Mouse (Mus musculus) CD4-positive helper T cell, adult 2 months (primary cell): ENCODE results near the gene Xpo6.

Source experiments
- DNase-seq: peaks from one replicate; pipeline ENCODE4 v3.0.0-alpha.2; 2012; ENCODE audit warnings: low read depth, missing footprints, low spot score

The Xpo6 gene

DNA sequence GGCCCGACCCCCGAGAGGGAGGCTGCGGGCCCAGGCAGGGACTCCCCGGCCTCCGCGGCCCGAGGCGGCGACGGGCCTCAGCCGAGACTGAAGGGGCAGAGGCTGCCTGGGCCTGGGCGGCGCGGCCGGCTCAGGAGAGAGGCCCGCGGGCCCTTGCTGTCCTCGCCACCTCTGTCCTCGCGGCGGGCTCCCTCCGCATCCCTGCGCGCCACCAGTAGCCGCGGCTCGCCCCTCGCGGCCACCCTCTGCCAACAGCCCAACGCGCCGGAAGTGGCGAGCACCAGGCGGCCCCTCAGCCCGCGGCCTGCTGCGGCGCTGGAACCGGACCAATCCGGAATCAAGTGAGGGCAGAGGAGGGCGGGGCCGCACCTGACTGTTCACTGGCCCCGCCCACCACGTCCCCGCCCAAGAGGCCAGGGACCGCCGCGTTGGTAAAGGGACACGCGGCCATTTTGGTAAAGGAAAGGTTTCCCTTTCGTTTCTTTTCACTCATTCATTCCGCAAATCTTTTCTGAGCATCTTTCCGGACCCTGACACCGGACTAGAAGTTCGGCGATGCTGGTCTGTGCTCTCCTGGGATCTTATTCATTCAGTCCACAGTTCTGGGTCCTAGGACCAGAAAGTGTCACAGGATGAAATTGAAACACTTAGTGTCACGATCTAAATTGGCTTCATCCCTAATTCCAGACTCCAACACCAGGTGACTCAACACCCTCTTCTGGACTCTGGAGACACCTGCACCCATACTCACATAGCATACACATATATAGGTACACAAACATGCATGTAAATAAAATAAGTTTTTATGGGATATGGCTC lies at the start of gene Xpo6:
TSS of gene Xpo6 (minus strand) at position 324 of the 819 bp plus-strand sequence.
- DNase-seq, result peak; percentile 98

DNA sequence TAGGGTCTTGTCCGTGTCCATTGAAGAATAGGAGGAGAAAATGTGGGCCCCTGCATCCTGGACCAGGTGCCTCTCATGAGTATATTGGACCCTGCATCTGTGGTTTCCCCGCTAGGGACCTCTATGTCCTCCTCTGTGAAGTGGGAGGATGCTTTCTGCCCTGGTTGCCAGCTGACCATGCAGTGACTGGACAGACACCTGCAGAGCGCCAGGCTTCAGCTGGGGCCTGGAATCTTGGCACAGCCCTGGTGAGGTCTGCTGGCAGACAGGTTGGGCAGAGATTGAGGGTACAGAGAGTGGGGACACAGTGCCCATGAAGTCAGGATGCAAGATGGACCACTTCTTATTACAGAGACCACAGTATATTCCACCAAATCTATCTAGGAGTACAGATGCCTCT lies 49.7 kb upstream of the Xpo6 start:
- no peak for DNase-seq

GRCm38 (mm10) chr7:126249146-126249545 lies 48.8 kb upstream of the Xpo6 start:
- DNase-seq, result no peak

DNA sequence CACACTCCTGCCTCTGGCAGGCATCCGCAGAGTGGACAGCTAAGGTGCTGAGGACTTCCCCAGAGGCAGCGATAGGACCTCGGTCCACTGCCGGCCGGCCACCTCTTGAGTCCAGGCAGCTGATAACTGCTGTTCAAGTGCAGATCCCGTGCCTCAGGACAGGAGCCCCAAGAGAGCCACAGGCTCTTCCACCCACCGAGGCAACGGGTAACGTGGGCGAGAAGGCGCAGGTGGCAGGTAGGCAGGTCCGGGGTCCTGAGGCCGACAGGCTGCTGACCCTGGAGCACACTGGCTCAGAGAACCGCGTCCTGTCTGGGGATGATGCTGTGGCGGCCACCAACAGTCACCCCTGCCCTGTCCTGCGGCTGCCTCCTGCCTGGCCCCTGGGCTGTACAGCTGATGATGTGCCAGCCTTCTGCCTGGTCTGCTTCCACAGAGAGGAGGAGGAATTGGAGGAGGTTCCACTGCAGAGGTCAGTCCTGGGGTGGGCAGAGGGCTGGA lies 48.4 kb upstream of the Xpo6 start:
- no peak for DNase-seq

GRCm38 (mm10) chr7:126248088-126248487 lies 47.8 kb upstream of the Xpo6 start:
- no peak for DNase-seq

GRCm38 (mm10) chr7:126244168-126244750 lies 44.0 kb upstream of the Xpo6 start:
- DNase-seq, result no peak

DNA sequence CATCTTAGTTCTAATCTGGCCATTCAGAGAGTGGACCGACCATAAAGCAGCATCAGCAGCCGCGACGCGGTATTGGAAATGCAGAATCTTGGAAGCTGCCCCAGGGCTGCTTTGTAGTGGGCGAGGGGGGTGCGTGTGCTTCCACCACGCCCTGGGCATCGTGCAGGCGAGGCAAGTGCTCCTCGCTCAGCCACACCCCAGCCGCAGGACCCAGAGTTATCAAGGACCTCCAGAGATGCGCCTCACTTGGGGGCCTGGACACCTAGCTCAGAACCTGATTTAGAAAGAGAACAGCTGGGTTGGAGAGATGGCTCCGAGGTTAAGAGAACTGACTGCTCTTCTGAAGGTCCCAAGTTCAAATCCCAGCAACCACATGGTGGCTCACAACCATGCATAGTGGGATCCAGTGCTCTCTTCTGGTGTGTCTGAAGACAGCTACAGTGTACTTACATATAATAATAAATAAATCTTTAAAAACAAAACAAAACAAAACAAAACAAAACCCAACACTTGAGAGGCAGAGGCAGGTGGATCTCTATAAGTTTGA lies 40.6 kb upstream of the Xpo6 start:
- DNase-seq, result no peak

DNA sequence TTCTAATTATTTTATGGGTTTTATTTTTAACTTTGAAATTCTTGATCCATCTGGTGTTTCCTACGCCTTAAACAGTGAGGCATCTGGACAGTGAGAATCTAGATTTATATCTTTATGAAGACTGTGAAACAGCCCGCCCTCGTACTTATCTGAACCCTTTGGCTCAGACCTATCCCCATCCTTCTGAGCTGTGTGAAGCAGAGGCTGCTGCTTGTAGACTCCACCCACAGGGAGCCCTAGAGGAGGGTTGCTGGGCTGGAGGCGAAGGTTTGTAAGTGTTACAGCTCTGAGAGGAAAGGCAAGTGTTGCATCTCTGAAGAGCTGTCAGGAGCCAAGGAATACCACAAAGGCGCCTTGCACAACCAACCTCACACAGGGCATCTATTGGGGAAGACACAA lies 36.5 kb upstream of the Xpo6 start:
- no peak for DNase-seq

GRCm38 (mm10) chr7:126236083-126236793 lies 35.9 kb upstream of the Xpo6 start:
- peak; percentile 23 for DNase-seq

GRCm38 (mm10) chr7:126234611-126235010 lies 34.3 kb upstream of the Xpo6 start:
- DNase-seq, result no peak

GRCm38 (mm10) chr7:126232345-126233071 lies 32.2 kb upstream of the Xpo6 start:
- no peak for DNase-seq

GRCm38 (mm10) chr7:126230357-126231148 lies 30.3 kb upstream of the Xpo6 start:
- DNase-seq, result peak; percentile 69

- no peak for DNase-seq
These were observed 25.8 kb upstream of the Xpo6 start for GRCm38 (mm10) chr7:126226136-126226535.

DNA sequence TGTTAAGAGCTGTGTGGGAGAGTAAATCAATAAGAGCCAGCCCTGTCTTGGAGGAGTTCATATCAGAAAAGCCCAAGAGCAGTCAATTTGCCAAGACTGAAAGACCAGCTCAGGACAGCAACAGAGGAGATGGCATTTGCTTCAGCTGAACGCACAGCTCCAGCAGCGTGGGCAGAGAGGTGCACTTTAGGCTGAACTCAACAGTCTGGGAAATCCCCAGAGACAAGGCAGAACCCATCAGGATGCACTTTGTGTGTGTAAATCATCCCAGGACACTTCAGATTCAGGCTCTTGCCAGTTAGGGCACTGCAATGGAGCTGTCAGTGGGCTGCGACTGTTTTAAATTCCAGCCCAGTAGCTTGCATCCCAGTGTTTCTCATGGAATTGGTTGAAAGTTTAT lies 22.5 kb upstream of the Xpo6 start:
- DNase-seq, result peak; percentile 34

DNA sequence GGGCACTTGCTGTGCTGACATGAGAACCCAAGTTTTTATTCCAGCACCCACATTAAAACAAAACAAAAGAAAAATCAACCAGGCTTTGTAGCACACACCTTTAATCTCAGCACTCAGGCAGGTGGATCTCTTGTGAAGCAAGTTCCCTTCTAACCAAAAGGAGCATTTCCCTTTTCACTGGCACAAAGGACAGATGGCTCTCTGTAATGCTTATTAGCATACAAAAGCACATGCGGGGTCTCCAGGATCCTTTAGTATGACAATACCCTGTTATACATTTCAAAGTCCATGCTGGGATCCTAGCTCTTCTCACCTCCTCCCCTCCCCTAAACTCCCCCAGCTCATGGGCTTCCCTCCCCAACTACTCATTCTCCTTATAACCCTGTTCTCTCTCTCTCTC lies 20.3 kb upstream of the Xpo6 start:
- DNase-seq, result no peak

DNA sequence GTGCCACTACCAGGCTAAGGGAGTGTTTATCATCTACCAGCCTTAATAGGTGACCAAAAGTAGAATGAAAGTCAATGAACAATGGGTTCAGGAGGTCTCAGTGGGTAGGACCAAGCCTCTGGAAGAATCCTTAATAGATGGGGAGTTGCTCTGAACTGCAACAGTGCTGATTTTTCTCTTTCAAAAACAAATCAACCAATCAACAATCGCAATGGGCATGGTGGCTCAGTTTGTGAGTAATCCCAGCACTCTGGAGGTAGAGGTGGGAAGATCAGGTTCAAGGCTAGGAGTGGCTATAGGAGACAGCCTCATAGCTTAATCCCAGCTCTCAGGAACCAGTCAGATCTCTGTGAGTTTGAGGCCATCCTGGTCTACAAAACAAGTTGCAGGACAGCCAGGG lies 18.0 kb upstream of the Xpo6 start:
- no peak for DNase-seq

- no peak for DNase-seq
These were observed 16.6 kb upstream of the Xpo6 start for GRCm38 (mm10) chr7:126216867-126217266.

GRCm38 (mm10) chr7:126210856-126211255 lies 10.6 kb upstream of the Xpo6 start:
- DNase-seq, result no peak

DNA sequence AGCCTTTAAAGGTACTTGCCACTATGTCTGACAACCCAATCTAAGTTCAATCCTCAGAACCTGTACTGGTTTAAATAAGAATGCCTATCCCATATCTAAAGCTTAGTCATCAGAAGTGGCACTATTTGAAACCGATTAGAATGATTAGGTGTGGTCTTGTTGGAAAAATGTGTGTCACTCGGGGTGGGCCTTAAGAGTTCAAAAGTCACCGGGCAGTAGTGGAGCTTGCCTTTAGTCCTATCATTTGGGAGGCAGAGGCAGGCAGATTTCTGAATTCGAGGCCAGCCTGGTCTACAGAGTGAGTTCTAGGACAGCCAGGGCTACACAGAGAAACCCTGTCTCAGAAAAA lies 670 bp upstream of the Xpo6 start:
- no peak for DNase-seq

DNA sequence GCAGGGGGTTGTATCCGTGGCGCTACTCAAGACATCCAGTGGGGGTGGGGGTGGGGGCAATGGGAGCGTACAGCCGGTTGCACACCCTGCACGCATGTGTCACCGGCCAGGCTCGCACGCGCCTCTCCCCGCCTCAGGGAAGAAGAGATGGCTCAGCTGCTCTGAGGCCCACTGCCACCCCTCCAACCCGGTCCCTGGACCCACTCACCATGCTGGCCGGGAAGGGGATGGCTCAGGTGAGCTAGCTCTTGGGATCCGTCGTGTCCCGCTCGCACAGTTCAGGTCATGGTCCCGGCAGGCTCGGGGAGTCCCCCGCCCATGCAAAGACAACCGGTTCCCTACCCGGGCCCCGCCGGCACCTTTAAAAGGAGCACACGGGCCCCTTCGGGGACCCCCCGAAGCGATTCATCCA lies 604 bp downstream of the Xpo6 start:
- peak; percentile 70 for DNase-seq

DNA sequence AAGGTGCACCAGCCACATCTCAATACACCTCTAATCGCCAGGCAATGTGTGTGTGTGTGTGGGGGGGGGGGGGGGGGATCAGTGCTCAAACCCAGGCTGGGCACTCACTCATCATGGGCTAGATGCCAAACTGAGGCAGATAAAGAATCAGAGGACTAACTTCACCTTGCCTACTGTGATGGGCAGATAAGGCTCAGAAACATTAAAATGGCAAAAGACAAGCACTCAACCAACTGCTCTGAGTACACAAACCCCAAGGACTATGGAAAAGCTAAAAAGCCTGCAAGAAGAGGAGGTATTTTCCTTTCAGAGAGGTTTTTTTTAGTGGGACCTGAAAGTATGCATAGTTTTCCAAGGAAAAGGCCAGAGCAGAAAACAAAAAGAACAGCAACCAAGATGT lies 1.4 kb downstream of the Xpo6 start:
- DNase-seq, result no peak
